Mouse (Mus musculus) heart, postnatal 0 days (tissue): ENCODE data around the gene Lap3.

ENCODE experiments used
- CTCF ChIP-seq: IDR thresholded peaks from 2 replicates; pipeline ENCODE4 v1.5.1; 2016; ENCODE audit warnings: antibody characterized with exemption, control low read depth, low read depth
- EP300 ChIP-seq: IDR thresholded peaks from 2 replicates; pipeline ENCODE4 v1.6.1; 2016; ENCODE audit warnings: antibody characterized with exemption, low read depth

DNA sequence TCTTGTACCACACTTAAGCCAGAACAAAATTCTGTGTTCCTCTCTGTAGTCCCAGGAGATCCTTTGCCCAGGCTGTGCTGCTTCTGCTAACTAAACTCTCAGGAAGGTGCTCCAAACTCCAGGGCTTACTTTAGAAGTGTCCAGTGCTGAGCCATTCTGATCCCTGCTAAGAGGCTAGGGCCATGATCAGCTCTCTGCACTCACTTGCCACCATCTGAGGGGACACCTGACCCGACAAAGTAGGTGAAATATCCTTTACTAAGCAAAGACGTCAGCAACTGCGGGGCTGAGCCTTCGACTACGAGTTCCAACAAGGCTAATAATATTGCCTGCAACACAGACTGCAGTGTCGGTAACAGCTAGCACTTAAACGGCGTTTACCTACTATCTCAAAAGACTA lies 44.0 kb upstream of the Lap3 start:
- no peak for TF ChIP-seq CTCF
- TF ChIP-seq EP300: no peak
